Mouse (Mus musculus) inflammation-experienced regulatory T-cells, adult 6 months (primary cell): Measurements from ENCODE around the gene Zcwpw1. TPM values are rescaled to one million over a fixed set of nuclear protein-coding genes. Genes with fewer than 3 reads are reported as not detected.
A peak's percentile ranks its signal among the peaks of the same experiment; 100 is the strongest.

Source experiments
- ATAC-seq: one replicate; pipeline ENCODE4 v1.8.0; 2017
- polyA plus RNA-seq, 3 experiments: library from polyadenylated mRNA; unstranded; fragments of 100-300 nt; shearing (Covaris generic); gene quantifications; one replicate each; pipeline ENCODE4 v1.2.1; 2017

The Zcwpw1 gene
- polyA plus RNA-seq, 3 experiments from 2014 or later = 4.7 to 12.0 (median 11.0) TPM

DNA sequence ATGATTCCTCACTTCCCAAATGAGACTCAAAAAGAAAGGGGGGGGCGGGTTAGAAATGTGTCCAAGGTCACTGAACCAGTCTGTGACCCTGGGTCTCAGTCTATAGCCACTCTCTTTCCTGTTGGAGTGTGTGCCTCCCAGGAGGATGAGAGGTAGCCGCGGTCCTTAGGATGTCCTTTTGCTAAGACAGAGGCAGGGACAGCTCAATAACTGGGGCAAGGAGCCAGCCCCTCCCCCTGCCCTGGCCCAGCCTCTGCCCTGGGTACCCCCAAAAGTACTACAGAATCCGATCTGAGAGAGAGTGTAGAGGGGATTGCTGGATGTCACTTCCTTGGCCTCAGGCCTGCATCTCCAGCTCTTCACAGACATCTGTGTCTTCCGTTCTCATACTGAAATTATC lies 32.2 kb upstream of the Zcwpw1 start:
- ATAC-seq = no peak

DNA sequence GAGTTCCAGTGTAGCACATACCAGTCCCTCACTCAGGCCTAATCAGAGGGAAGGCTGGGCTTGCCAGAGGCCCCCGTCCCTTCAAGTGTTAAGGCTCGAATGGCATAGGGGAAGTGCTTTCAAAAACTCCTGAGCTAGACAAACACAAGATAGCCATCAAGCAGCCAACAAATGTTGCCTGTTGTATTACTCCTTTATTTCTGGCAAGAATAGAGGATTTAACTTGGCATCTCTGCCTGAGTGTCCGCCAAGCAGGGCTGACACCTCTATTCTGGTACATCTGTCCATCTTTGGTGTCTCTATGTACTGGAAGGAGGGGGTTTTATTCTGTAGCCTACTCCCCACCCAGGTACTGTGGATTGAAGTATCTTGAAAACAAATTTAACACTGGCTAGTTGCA lies 31.5 kb upstream of the Zcwpw1 start:
- no peak for ATAC-seq

DNA sequence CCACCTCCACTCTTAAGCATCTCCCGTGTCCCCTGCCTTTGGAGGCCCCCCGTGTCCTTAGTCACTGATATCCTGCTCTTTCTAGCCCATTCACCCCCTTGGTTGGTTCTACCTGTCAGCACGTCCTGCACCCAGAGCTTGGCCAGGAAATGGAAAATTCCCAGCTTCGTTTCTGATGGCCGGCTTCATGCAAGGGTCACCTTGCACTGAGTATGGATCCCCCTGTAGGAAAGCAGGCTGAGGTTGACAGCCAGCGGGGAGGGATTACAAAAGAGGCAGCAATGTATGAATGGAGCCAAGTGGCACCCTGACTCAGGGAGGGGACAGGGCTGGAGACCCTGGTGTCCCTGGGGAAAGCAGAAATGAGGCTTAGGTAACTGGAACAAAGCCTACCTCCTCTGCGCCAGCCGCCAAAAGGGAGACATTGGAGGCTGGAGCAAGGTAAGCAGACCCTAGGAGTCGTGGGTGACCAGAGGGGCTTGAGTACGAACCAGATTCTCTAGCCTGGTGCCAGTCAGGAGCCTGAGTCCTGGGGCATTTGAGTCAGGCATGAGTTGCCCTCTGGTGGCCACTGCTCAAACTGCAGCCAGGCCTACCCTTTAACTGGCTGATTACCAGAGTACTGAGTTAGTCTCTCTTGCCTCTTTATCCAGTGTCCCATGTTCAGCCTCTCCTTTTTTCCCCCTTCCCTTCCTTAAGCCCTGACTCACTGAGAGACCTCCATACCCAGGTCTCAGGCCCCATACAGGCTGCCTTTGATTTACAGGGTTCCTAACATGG lies 30.5 kb upstream of the Zcwpw1 start:
- ATAC-seq = peak; percentile 70

DNA sequence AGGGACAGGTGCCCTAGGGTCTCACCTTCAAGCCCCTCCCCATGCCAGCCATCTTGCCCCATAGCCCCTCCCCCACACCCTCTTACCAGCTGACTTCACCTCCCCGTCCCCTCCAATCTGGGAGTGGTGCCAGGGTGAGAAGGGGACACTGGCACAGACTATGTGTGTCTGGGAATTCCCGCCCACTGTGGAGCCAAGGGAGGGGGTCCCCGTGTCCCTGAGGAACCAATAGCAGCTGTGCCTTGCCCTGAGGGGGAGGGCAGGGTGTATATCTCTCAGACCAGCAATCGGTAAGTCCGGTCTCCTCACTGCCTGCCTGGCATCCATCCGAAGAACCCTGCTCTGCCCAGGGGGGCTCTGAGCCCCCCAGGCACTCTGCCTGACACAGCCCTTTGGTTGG lies 29.7 kb upstream of the Zcwpw1 start:
- ATAC-seq = no peak

DNA sequence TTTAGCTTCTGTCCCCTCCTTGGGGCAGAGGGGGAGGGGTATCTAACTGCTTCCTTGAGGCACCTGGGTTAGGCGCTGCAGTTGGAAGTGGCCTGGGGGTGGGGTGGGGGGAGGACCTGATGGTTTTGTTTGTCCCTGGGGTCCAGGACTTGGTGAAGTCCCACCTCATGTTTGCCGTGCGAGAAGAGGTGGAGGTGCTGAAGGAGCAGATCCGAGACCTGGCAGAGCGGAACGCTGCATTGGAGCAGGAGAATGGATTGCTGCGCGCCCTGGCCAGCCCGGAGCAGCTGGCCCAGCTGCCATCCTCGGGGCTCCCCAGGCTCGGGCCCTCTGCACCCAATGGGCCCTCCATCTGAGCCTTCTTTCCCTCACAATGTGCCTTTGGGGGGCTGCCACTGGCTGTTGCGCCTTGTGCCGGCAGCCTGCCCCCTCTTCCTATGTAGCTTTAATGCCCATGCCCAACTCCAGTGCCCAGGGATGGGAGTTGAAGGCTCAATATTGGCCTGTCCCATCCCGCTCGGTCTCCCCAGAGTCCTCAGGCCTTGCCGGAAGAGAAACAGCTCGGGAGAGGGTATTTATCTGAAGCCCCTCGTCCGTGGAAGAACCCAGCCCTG lies 28.6 kb upstream of the Zcwpw1 start:
- no peak for ATAC-seq

DNA sequence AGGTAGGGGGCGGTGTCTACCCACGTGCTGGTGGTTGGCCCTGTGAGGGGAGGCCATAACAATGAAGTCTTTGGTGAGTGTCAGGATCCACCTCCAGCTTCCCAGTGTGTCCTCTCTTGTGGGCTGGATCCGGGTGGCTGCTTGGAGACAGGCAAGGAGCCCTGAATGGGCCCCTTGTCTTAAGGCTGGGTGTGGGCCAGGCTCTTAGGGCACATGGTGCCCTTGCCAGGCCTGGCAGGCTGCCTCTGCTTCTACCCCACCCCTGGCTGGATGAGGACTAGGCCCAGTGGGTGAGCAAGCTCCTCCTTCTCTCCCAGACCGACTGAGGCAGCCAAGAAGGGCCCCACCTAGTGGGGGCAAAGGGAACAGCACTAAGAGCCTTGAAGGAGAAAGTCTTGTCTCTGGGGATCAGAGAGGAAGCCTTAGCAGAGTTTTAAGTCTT lies 27.6 kb upstream of the Zcwpw1 start:
- peak; percentile 63 for ATAC-seq

DNA sequence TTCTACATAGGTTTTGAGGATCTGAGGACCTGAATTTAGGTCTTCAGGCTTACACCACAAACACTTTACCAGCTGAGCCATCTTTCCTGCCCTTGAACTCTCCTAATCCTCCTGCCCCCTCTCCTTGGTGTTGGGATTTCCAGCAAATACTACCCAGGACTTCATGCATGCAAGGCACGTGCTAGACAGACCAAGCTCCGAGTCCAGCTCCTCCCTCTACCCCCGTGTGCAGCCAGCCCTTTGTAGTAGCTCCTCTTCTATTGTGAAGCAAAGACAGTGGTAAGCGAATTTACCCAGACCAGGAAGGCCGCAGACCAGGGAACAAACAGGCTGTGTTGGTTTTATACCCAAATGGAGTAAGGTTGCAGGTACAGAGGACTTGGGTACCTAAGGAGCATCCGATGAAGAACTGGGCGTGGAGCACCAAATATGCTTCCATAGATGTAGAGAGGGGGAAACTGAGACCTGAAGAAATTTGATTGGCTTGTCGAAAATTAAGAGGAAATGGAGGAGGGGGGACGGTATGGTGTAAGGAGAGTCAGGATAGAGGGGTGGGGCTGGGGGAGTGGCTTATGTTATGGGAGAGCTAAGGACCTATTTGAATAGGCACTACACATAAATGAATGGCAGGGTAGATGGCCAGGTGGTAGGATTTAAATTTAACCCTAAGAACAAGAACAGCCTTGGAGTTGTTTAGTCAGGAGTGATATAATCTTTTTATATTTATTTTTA lies 22.8 kb upstream of the Zcwpw1 start:
- ATAC-seq = no peak

DNA sequence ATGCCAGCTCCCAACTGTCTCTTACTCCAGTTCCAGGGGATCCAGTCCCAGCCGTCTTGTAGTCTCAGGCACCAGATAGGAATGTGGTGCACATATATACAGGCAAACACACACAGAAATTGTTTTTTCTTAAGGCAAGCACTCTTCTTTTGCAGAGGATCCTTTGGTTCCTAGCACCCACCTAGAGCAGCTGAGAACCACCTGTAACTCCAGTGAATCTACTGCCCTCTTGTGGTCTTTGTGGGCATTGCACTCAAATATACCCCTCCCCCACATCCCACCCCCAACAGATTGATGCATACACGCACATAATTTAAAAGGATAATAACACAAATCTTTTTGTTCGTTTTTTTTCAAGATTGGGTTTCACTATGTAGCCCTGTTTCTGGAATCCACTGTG lies 21.3 kb upstream of the Zcwpw1 start:
- ATAC-seq = peak; percentile 38

DNA sequence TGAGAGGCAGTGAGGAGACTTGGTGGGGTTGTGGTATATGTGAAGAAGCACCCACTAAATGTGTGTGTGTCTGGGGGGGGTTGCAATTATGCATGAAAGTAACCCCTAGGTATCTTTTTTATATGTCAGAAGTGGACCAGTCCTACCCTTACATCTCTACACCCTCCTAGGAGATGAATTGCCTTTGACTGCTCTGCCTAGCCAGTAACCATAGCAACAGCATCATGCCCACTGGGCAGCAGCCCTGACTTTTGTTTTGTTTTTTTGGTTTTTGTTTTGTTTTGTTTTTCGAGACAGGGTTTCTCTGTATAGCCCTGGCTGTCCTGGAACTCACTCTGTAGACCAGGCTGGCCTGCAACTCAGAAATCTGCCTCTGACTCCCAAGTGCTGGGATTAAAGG lies 19.1 kb upstream of the Zcwpw1 start:
- ATAC-seq = no peak

DNA sequence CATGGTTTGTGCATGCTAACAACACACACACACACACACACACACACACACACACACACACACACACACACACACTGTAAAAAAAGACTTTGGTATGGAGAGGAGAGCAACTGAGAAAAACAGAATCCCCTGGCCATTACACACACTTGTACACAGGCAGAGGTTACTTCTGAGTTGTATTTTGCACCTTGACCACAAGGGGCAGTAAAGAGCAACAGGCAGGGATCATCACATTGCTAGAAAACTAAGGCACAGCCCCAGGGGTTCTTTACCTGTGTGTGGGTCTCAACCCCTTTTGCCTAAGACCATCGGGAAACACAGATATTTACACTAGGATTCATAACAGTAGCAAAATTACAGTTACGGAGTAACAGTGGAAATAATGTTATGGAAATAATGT lies 16.9 kb upstream of the Zcwpw1 start:
- ATAC-seq = peak; percentile 73

DNA sequence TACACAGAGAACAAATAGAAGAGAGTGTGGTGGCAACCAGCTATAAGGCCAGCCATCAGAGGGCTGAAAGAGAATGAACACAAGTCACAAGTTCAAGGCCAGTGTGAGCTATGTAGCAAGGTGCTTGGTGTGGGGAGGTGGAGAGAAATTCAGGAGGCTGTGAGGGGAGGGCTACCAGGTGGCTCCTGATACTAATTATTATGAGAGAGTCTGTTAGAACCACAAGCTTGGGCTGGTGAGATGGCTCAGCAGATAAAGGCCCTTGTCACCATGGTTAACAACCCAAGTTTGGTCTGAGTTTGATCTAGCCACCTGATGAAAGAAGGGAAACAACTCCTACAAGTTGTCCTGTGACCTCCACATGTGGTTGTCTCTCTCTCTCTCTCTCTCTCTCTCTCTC lies 14.8 kb upstream of the Zcwpw1 start:
- ATAC-seq = no peak

DNA sequence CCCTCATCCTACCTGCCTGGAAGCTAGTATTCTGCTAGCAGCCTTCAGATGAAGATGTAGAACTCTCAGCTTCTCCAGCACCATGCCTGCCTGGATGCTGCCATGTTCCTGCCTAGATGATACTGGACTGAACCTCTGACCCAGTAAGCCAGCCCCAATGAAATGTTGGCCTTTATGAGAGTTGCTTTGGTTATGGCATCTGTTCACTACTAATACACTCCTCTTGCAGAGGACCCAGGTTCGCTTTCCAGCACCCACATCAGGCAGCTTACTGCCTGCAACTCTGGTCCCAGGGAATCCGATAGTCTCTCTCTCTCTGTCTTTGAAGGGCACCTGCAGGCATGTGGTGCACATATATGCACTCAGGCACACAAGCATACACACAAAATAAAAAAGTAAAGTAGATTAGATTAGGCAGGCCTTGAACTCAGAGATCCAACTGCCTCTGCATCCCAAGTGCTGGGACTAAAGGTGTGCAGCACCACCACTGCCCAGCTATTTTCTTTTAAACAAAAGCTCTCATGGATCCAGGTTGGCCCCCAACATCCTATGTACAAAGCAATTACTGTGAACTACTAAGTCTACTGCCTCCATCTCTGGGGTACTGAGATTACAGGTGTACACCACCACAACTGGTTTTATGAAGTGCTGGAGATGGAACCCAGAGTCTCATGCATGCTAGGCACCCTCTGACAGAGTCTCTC lies 11.9 kb upstream of the Zcwpw1 start:
- no peak for ATAC-seq

DNA sequence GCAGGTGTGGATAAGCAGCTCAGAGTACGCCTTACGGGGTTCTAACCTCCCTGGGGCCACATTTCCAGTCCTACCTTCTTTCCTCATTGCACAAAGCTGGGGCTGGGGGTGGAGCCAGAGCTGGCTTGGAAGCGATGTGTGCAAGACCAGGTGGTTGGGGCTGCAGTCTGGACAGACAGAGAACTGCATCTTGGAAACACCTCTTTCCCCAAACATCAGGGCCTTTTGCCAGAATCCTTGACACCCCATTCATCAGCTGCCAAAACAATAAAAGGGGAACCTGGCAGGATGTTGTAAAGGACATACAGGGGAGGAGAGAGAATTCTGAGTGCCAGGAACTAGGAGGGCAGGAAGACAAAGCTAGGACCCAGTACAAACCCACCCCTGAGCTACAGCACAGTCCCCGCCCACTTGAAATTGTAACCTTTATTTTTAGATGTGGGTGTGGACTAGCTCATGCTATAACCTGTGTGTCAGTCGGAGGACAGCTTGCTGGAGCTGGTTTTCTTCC lies 11.1 kb upstream of the Zcwpw1 start:
- no peak for ATAC-seq

DNA sequence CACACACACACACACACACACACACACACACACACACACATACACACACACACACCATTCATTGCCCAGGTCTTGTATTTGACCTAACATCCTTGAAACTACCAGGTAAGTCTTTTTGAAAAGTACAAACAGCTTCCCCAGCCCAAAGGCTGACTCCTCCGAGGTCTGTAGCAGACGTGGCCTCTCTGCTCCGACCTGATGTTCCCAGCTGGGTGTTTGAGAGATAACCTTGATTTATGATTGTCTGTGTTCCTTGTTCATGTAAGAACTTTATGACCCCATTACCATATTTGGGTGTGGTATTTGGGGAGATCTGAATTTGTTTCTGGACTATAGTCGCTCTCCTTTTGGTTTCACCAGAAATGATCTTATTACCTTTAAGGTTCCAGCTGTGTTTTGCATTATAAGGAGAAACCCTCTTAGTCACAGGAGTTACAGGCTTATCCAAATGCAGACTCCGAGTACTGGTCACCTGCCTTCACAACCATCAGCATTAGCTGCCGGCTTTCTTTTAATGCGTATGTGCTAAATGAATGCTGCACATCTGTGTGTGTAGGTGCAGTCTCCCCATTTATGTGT lies 10.2 kb upstream of the Zcwpw1 start:
- no peak for ATAC-seq

DNA sequence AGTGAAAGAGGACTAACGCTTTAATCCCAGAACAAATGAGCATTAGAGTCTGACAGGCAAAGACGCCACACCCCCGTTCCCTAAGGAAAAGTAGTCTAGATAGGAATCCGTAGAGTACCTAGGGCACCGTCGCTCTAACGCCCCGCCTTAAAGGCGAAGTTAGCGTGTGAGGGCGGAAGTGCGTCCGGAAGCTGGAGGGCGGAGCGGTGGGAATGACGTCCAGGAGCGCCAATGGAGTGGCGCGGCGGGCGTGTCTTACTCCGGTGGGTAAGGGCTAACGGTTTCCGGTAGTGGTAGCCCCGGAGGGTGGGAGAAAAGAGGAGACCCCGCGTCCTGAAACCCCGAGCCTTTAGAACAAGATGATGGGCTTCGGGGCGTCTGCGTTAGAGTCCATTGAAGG lies 9.0 kb upstream of the Zcwpw1 start, which contains the start of gene Ppp1r35:
Gene Ppp1r35 (plus strand): TSS at position 215 of the 400 bp plus-strand sequence.
- ATAC-seq = peak; percentile 98

DNA sequence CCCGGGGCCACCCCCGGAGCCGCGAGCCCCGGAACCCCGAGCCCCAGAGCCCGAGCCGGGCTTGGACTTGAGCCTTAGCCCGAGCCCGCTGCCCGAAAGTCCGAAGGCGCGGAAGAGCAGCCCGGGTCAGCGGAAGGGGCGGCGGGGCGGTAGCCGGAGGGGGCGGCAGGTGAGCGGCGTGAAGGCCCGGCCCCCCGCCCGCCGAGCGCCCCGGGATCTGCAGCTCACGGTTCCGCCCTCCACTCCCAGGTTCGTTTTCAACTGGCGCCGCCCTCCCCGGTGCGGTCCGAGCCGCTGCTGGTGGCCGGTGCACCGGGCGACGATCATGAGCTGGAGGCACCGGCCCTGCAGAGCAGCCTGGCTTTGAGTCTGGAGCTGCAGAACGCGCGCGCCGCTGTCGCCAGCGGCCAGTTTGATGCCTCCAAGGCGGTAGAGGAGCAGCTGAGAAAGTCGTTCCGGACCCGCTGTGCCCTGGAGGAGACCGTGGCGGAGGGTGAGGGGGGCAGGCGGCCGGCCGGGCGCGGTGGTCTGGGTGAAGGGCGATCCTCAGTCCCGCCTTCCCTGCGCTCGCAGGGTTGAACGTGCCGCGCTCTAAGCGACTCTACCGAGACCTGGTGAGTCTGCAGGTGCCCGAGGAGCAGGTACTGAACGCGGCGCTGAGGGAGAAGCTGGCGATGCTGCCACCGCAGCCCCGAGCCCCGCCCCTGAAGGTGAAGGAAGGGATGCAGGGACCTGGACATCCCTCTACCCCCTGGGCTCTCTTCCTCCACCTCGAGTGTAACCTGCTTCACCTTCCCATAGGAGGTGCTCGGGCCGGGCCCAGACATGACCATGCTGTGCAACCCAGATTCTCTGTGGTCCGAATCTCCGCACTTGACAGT lies 8.3 kb upstream of the Zcwpw1 start:
- peak; percentile 22 for ATAC-seq

DNA sequence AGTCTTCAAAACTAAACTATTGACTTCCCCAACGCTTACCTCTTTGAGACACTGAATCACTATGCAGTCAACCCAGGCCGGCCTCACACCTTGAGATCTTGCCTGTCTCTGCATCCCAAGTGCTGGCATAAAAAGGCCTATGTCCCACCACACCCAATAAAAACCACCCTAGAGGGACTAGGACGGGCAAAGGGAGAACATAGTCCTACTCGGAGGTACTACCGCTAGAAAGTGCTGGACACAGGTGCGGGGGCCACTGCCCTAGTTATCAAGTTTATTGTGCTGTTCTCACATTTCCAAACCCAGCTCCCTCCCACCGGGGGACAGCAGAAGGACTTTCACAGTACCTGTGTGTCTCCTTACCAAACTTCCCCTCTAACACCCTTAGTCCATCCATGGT lies 5.9 kb upstream of the Zcwpw1 start:
- no peak for ATAC-seq

DNA sequence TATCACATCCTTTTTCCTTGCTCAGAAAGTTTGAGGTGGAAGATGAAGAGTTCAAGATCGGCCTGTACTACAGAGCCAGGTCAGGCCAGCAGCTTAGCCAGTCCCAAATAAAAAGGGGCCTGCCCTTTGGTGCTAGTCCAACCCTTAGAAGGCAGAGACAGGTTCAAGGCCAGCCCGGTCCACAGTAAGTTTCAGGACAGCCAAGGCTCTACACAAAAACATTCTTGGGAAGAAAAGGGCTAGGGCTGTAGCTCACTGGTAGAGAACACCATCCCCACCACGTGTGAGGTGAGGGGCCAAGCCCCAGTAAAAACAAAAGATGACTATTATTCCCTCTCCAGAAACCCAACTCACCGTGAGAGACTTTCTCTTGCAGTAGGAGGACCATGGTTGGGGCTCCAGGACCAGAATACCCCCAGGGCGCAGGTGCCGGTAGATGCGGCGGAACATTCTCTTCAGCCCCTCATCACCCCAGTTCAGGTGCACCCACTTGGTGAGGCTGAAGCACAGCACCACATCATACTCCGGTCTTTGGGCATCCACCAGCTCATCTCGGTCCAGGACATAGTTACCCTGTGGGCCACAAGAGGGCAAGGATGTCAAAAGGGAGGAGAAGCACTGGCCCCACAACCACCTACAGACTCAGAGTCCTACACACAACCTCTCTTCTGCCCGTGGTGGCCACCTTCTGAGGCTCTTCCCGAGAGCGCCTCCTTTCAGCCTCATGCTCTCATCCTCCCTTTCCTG lies 4.6 kb upstream of the Zcwpw1 start:
- no peak for ATAC-seq

DNA sequence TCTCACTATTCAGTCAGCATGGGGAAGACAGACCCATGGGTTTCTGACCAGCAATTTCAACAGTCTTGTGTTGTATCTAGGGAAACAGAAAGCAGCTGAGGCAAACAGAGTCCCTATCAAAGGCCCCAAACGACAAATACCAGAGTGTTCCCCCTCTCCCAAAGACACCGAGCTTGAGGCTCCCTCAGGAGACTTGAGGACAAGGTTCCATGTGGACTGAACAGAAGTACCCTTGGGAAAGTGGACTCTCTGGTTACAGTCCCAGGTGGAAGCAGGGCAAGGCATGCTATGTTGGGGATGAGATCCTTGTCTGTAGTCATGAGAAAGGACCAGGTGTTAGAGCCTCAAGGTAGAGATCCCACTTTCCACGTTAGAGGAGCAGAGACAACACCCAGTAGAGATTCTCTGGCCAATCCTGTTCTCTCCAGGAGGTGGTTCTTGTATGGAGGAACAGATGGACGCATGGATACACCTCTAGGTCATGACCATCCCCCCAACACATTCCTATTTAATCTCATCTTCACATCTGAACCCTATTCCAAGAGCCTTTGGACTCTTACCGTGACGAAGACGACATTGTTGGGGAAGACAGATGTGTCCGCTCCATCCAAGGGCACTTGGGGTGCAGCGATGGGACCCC lies 3.6 kb upstream of the Zcwpw1 start:
- no peak for ATAC-seq

DNA sequence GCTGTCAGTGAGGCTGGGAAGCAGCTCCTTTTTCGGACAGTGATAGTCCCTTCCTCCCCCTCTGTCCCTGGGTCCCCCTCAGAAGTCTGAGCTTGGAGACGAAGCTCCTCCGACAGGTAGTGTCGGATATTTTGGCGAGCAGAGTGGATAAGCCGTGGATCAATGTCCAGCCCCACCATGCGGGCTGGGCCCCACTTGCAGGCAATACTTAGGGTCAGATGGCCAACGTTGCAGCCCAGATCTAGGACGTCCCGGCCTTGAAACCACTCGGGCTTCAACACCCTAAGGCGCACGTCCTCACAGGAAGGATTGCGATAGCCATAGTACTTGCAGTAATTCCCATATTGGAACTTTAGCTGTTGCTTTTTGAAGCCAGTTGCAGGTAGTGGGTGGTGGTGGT lies 3.1 kb upstream of the Zcwpw1 start:
- ATAC-seq = no peak
